Mouse (Mus musculus) embryo, embryonic 11.5 days (tissue): Measurements from ENCODE around the gene Noxo1.
A peak's percentile ranks its signal among the peaks of the same experiment; 100 is the strongest.

Experiments used
- DNase-seq: peaks from one replicate; pipeline ENCODE4 v3.0.0-alpha.2; 2012; ENCODE audit warnings: low read depth, low spot score

Gene Noxo1

DNA sequence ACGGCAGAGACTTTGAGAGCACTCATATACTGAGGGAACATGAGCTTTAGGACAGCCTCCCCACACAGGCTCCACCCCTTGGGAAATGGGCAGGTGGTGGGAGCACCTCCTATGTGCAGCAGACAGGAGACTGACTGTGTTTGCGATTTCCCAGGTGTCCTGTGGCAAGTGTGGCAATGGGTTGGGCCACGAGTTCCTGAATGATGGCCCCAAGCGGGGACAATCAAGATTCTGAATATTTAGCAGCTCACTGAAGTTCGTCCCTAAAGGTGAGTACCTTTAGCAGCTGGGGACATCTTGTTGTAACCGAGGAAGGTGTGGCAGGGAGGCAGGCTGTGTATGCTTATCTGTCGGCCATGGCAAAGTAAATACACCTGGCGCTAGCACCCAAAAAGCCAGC, 43.9 kb downstream of the Noxo1 start:
- DNase-seq = no peak

DNA sequence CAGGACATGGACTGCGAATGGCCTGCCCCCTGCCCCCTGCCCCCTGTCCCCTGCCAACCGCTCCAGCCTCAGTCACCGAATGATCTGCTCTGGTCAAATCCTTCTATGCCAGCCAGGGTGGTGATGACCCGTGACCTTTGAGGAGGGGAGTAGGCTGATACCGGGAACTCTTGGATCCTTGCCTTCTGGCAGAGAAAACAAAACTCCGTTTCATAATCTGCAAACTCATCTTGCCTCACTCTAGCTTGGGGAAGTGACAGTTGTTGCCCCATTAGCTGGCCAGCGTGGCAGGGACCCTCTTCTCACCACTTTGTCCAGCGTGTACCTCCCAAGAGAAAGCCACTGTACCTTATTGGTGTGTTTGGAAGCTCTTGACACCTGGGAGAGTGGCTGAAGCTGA, 46.3 kb downstream of the Noxo1 start:
- DNase-seq = no peak

DNA sequence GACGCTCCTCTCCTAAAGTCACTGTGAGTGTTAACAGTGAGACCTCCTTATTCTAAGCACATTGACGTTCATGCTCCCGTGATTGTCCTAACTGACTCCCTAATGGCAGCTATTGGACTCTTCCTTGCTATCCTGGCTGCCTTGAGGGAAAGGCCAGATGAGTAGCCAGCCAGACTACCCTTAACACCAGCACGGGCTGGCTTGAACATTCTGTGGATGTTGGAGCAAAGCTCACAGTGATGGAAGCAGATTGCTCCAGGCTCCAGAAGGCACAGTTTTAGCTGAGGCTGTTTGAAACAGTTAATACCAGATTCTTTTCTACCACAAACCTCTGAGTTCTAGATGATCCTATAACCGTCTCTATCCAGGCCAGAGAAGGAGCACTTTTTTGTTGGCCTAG, 47.9 kb downstream of the Noxo1 start:
- DNase-seq = no peak

DNA sequence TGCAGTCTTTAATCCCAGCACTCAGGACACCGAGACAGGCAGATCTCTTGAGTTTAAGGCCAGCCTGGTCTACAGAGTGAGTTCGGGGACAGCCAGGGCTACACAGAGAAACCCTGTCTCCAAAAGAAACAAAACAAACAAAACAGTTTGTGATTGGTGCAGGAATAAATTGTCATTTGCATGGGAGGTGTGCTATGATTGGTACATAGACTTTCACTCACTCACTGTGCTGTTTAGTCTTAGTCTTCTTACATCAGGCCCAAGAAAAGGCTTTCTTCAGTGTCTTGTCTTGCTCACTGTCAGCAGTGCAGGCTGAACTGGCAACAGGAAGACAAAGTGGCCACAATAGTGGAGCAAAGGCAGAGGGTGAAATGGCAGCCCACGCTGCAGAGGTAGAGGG, 48.3 kb downstream of the Noxo1 start:
- no peak for DNase-seq

DNA sequence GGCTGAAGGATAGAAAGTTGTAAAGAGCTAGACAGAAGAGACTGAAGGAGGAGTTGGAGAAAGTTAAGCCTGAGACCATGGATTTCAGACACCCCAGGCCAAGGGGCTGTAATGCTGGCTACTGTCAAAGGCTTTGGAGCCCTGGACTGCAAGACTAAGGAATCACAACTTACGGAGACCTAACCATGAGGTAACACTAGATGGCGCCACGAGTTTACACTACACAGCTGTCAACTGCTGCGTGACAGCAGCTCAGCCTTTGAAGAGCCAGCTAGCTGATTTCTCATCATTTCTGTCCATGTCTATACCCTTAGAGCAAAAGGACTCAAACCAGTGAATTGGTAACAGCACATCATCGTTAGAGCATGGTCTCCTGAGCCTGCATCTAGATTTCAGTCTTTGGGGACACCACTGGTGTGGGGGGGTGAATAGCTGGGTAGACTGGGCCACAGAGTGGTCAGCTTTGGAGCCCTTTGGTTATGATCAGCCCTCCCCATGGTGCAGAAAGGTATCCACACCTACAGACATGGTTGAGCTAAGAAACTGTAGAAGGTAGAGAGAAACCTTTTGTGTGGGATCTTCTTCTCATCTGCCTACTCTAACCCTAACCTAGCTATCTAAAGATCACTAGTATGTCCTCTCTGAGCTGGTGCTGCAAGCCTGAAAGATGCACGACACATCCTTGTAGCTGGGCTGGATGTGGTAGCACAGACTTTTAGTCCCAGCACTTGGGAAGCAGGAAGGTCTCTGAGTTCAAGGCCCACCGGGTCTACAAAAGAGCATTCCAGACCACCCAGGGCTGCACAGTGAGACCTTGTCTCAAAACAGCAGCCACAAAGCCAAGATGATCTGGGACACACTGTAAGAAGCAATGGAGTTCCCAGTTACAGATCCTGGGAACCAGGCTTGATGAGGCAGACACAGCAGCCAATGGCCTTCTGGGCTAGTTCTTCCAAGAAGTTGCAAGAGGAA, 49.8 kb downstream of the Noxo1 start:
- DNase-seq = peak; percentile 83

DNA sequence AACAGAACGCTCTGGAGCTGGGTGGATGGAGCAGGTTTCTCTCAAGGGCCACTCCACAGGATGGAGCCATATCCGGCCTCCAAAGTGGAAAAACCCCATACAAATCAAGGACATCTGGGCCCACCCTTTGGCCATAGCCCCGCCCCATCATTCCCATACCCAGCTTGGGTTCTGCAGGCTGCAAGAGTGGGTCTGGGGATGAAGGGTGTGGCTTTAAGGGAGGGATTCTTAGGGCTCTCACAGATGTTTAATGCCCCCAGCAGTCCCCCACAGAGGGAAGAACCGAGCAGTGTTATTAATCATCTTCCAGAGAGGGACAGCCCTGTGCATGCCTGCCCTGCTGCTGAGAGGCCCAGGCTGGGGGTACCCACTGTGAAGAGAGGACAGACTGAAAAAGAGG, 51.0 kb downstream of the Noxo1 start:
- no peak for DNase-seq
